Mouse (Mus musculus) liver, postnatal 0 days (tissue): Measurements from ENCODE around the gene Casz1. TPM values are rescaled to one million over a fixed set of nuclear protein-coding genes. Genes with fewer than 3 reads are reported as not detected.

Source experiments
- ATAC-seq: fragments of 200-750 bp; cut with Nextera tagmentation; 2 replicates; pipeline ENCODE4 v1.8.0; 2017; ENCODE audit warnings: mild to moderate bottlenecking, moderate library complexity
- DNase-seq: peaks from one replicate; pipeline ENCODE4 v3.0.0-alpha.2; 2016
- H3K27ac ChIP-seq: fragments of 300-500 bp; sonication (generic); 2 replicates; pipeline ENCODE4 v1.5.1; 2014; ENCODE audit warnings: antibody characterized with exemption, moderate library complexity, mild to moderate bottlenecking, low read depth
- H3K27me3 ChIP-seq: fragments of 300-500 bp; sonication (generic); 2 replicates; pipeline ENCODE4 v1.6.1; 2014; ENCODE audit warnings: low read length, control low read depth, mixed read lengths; ENCODE audit not compliant: insufficient read depth
- H3K36me3 ChIP-seq: fragments of 300-500 bp; sonication (generic); replicated peaks from 2 replicates; pipeline ENCODE4 v1.6.1; 2014; ENCODE audit warnings: mild to moderate bottlenecking, control low read depth, low read length, moderate library complexity, mixed read lengths; ENCODE audit not compliant: insufficient read depth
- H3K4me1 ChIP-seq: fragments of 300-500 bp; sonication (generic); 2 replicates; pipeline ENCODE4 v1.6.1; 2014; ENCODE audit warnings: antibody characterized with exemption, mild to moderate bottlenecking, control low read depth; ENCODE audit not compliant: insufficient read depth
- H3K4me2 ChIP-seq: fragments of 300-500 bp; sonication (generic); 2 replicates; pipeline ENCODE4 v1.6.1; 2014; ENCODE audit warnings: low read depth, mild to moderate bottlenecking, low read length, moderate library complexity, mixed read lengths
- H3K4me3 ChIP-seq: fragments of 300-500 bp; sonication (generic); 2 replicates; pipeline ENCODE4 v1.5.1; 2014; ENCODE audit warnings: low read depth, low read length
- H3K9ac ChIP-seq: fragments of 300-500 bp; sonication (generic); replicated peaks from 2 replicates; pipeline ENCODE4 v1.6.1; 2014; ENCODE audit warnings: mild to moderate bottlenecking, moderate library complexity
- H3K9me3 ChIP-seq: fragments of 300-500 bp; sonication (generic); 2 replicates; pipeline ENCODE4 v1.6.1; 2016; ENCODE audit warnings: mild to moderate bottlenecking, control low read depth, low read length, mixed read lengths
- CTCF ChIP-seq: sonication (generic); IDR thresholded peaks from 2 replicates; pipeline ENCODE4 v1.5.1; 2016; ENCODE audit warnings: antibody characterized with exemption, low read depth
- EP300 ChIP-seq: IDR thresholded peaks from 2 replicates; pipeline ENCODE4 v1.6.1; 2016; ENCODE audit warnings: antibody characterized with exemption, low read depth, mild to moderate bottlenecking
- WGBS: fragments of 180-500 bp; shearing (Covaris S2); extraction: QIAGEN DNeasy Blood & Tissue Kit; methylation state at CpG from one replicate; pipeline ENCODE4 v1.1.7; 2014; ENCODE audit not compliant: insufficient replicate concordance; 5-methylcytosine and 5-hydroxymethylcytosine counted together
- polyA plus RNA-seq: library from polyadenylated mRNA; unstranded; fragments of >200 nt; fragmentation: Nextera tagmentation; extraction: Ambion mirVana; gene quantifications from 2 replicates; pipeline ENCODE4 v1.2.1, GENCODE M21; 2015

Gene Casz1
- polyA plus RNA-seq, 1 experiment from 2014 or later = 0.43 TPM

GRCm38 (mm10) chr4:148889011-148889410 is 84.8 kb downstream of the Casz1 start:
- no peak for TF ChIP-seq EP300
- H3K9ac ChIP-seq = no peak overlapping the region
- peaks cover 60% of the 10 kb centered on the region for H3K27me3 ChIP-seq
- H3K4me2 ChIP-seq = no peak overlapping the region
- WGBS = 74% methylated on average over 6 of the region's 6 CpGs
- H3K4me1 ChIP-seq = no peaks in the 10 kb centered on the region
- no peaks in the 10 kb centered on the region for H3K36me3 ChIP-seq
- no peak for ATAC-seq
- H3K9me3 ChIP-seq = no peaks in the 10 kb centered on the region
- no peak for DNase-seq
- no peak overlapping the region for H3K27ac ChIP-seq
- H3K4me3 ChIP-seq = no peak overlapping the region

DNA sequence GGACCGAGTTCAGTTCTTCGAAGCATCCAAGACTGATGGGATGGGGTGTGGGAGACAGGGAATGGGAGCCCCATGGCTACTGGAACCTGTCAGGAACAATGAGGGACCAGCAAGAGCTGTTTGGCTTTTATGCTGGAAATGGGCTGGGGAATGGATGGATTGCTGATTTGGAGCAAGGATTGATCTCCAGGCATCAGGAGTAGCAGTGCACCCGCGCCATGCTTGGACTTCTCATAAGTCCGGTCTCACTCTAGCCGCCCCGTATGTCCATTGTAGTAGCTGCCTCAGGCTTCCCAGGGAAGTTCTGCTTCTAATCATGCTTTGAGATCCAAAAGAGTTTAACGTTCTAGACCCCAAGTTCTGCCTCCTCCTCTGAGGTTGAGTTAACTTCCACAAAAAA is 86.2 kb downstream of the Casz1 start:
- Histone ChIP-seq H3K4me1 (no peaks in the 10 kb centered on the region), H3K4me2 (no peak overlapping the region), H3K9ac (no peak overlapping the region), H3K4me3 (no peak overlapping the region), H3K27me3 (peaks cover 57% of the 10 kb centered on the region), H3K36me3 (no peaks in the 10 kb centered on the region), H3K9me3 (no peaks in the 10 kb centered on the region), H3K27ac (no peak overlapping the region)
- WGBS = 64% methylated on average over 8 of the region's 8 CpGs
- ATAC-seq (no peak), DNase-seq (no peak)
- TF ChIP-seq EP300 (no peak), CTCF (no peak)

- ATAC-seq (no peak), DNase-seq (no peak)
- Histone ChIP-seq H3K27me3 (peaks cover 56% of the 10 kb centered on the region), H3K4me2 (peak overlapping the region; percentile 48), H3K36me3 (no peaks in the 10 kb centered on the region), H3K4me1 (no peaks in the 10 kb centered on the region), H3K27ac (no peak overlapping the region), H3K9ac (no peak overlapping the region), H3K4me3 (no peak overlapping the region), H3K9me3 (no peaks in the 10 kb centered on the region)
- no peak for TF ChIP-seq CTCF
- no peak for TF ChIP-seq EP300
- WGBS = 10% methylated on average over 49 of the region's 52 CpGs
Observed at GRCm38 (mm10) chr4:148890892-148891838, 86.9 kb downstream of the Casz1 start.

DNA sequence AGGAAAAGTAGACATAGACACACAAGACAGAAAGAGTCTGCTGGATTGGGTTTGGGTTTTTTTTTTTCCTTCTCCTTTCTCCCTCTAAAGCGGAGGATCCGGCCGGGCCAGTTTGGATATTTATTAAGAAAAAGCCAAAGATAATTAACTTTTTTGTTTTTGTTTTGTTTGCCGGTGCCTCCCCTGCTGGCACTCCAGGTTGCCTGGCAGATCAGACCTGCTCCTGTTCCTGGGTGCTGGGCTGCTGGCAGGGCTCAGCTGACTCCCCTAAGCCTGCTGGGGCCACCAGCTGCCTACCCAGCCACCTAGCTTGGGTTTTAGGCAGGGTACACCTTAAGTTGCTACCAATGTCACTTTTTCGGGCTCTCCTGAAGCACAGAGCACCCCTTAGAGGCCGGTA is 91.9 kb downstream of the Casz1 start:
- H3K4me1 ChIP-seq = no peaks in the 10 kb centered on the region
- DNase-seq (no peak), ATAC-seq (no peak)
- WGBS = 70% methylated on average over 6 of the region's 6 CpGs
- no peak overlapping the region for H3K4me2 ChIP-seq
- TF ChIP-seq EP300 = no peak
- no peak for TF ChIP-seq CTCF
- H3K27me3 ChIP-seq = peaks cover 40% of the 10 kb centered on the region
- no peak overlapping the region for H3K27ac ChIP-seq
- H3K4me3 ChIP-seq = no peak overlapping the region
- no peaks in the 10 kb centered on the region for H3K36me3 ChIP-seq
- H3K9ac ChIP-seq = no peak overlapping the region
- no peaks in the 10 kb centered on the region for H3K9me3 ChIP-seq

- Histone ChIP-seq H3K4me1 (peaks cover 7% of the 10 kb centered on the region), H3K36me3 (no peaks in the 10 kb centered on the region), H3K9me3 (no peaks in the 10 kb centered on the region), H3K27me3 (peaks cover 27% of the 10 kb centered on the region; the same call in 1 of the 2 replicates), H3K4me3 (peak overlapping the region; percentile 75), H3K4me2 (peak overlapping the region; percentile 90), H3K27ac (no peak overlapping the region), H3K9ac (no peak overlapping the region)
- no peak for TF ChIP-seq EP300
- no peak for TF ChIP-seq CTCF
- WGBS = 28% methylated on average over 1 of the region's 1 CpGs
- DNase-seq (no peak), ATAC-seq (no peak)
Observed at GRCm38 (mm10) chr4:148899927-148900294, 95.7 kb downstream of the Casz1 start.

DNA sequence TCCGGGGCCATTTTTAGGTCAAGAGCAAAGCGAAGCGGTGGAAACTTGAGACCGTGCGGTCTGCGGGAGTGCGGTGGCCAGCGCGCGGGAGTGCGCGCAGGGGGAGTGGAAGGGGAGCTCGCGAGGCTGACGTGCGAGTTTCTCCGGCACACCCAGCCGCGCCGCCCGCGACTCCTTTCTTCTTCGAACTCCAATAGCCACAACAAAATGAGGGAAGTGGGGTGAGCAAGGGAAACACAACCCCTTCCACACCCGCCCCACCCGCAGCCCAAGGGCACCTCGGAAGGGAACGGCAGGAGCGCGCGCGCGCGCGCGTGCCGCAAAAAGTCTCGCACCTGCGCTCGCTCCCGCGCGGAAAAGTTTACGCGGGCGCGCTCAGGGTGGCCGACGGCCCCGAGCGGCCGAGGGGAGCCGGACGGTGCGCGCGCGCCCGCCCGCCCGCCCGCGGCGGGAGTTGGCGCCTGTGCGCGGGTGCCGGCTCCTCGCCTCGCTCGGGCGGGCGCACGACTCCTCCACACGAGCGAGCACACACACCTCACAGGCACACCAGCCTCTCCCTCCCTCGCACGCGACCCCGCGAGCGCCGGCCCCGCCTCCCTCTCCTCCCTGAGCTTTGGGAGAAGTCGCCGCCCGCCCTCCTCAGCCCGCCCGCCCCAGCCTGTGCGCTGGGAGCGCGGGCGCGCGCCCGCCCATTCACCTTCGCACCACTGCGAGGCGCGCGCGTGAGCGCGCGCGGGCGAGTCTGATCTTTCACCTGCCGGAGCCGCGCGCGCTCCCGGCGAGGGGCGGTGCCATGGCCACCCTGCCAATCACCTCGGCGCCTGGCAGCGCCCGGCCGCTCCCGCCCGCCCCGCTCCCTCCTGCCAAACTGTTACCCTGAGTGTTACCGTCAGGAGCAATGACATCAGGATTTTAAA is 96.3 kb downstream of the Casz1 start:
- no peak for TF ChIP-seq EP300
- TF ChIP-seq CTCF = no peak
- Histone ChIP-seq H3K9me3 (no peaks in the 10 kb centered on the region), H3K4me1 (peaks cover 7% of the 10 kb centered on the region), H3K9ac (peak overlapping the region; percentile 72), H3K27ac (no peak overlapping the region), H3K4me3 (peak overlapping the region; percentile 75), H3K36me3 (no peaks in the 10 kb centered on the region), H3K4me2 (peak overlapping the region; percentile 90), H3K27me3 (peaks cover 25% of the 10 kb centered on the region; the same call in 1 of the 2 replicates)
- DNase-seq (peak; percentile 88), ATAC-seq (peak; percentile 92)
- WGBS = 1% methylated on average over 78 of the region's 123 CpGs
